Mouse (Mus musculus): Measurements from ENCODE around the gene Tmem30a.

GRCm38 (mm10) chr9:79810969-79811902 lies 17.9 kb upstream of the Tmem30a start:
- no peak for TF ChIP-seq GATA1 (IDR thresholded peaks at IDR 0.05; ENCODE audit: borderline replicate concordance, low read length)
- no peak for TF ChIP-seq CTCF (IDR thresholded peaks at IDR 0.05; ENCODE audit: low read depth, low read length)
- TF ChIP-seq TAL1 (conservative IDR thresholded peaks at IDR 0.05; ENCODE audit: low read depth, low read length), result no peak
- no peak for TF ChIP-seq POLR2AphosphoS5 (IDR thresholded peaks at IDR 0.05; ENCODE audit: insufficient replicate concordance, low read depth, low read length)

Data from G1E (cell line).